Mouse (Mus musculus) stomach, embryonic 15.5 days (tissue): ENCODE data around the gene Cacna2d2. TPM values are rescaled to one million over a fixed set of nuclear protein-coding genes. Genes with fewer than 3 reads are reported as not detected.

Experiments used
- ATAC-seq: fragments of 200-750 bp; cut with Nextera tagmentation; 2 replicates; pipeline ENCODE4 v1.8.0; 2017; ENCODE audit warnings: low read depth, moderate number of reproducible peaks, moderate TSS enrichment; ENCODE audit not compliant: insufficient read depth, low FRiP score
- H3K27ac ChIP-seq: fragments of 300-500 bp; sonication (generic); 2 replicates; pipeline ENCODE4 v1.5.1; 2015; ENCODE audit warnings: mild to moderate bottlenecking, inconsistent platforms
- H3K27me3 ChIP-seq: fragments of 300-500 bp; sonication (generic); replicated peaks from 2 replicates; pipeline ENCODE4 v1.6.1; 2015; ENCODE audit warnings: inconsistent platforms
- H3K36me3 ChIP-seq: fragments of 300-500 bp; sonication (generic); 2 replicates; pipeline ENCODE4 v1.6.1; 2015; ENCODE audit warnings: inconsistent platforms
- H3K4me1 ChIP-seq: fragments of 300-500 bp; sonication (generic); 2 replicates; pipeline ENCODE4 v1.6.1; 2015; ENCODE audit warnings: inconsistent platforms
- H3K4me2 ChIP-seq: fragments of 300-500 bp; sonication (generic); 2 replicates; pipeline ENCODE4 v1.6.1; 2015; ENCODE audit warnings: mild to moderate bottlenecking, inconsistent platforms
- H3K4me3 ChIP-seq: fragments of 300-500 bp; sonication (generic); replicated peaks from 2 replicates; pipeline ENCODE4 v1.5.1; 2015; ENCODE audit warnings: inconsistent platforms
- H3K9ac ChIP-seq: fragments of 300-500 bp; sonication (generic); 2 replicates; pipeline ENCODE4 v1.6.1; 2015; ENCODE audit warnings: inconsistent platforms
- H3K9me3 ChIP-seq: fragments of 300-500 bp; sonication (generic); 2 replicates; pipeline ENCODE4 v1.6.1; 2016; ENCODE audit warnings: inconsistent platforms
- WGBS: fragments of 180-500 bp; shearing (Covaris S2); methylation state at CpG from one replicate; pipeline ENCODE4 v1.1.7; 2015; 5-methylcytosine and 5-hydroxymethylcytosine counted together
- polyA plus RNA-seq: library from polyadenylated mRNA; unstranded; fragments of >200 nt; fragmentation: Nextera tagmentation; extraction: Ambion mirVana; gene quantifications from 2 replicates; pipeline ENCODE4 v1.2.1, GENCODE M21; 2015

Gene Cacna2d2
- 0.23 and 0.27 TPM in 2 replicates for polyA plus RNA-seq

DNA sequence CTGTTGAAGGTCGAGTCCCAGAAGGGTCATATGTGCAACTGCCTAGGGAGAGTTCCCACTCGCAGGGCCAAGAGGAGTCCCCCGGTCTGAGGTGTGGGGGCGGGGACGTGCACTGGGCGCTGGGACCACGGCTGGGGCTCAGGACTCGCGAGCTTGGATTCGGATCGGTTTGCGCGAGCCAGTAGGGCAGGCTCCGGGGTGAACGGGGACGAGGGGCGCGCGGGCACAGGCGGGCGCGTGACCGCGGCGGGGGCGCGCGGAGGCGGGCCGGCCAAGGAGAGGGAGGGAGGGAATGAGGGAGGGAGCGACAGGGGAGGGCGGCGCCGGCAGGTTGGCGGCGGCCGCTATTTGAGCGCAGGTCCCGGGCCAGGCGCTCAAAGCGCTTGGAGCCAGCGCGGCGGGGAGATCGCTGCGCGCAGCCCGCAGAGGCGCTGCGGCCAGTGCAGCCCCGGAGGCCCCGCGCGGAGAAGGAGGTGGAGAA is at the start of gene Cacna2d2:
Gene Cacna2d2, plus strand, starts transcription at position 122 of the 481 bp plus-strand sequence.
- Histone ChIP-seq H3K4me2 (peak within 1 kb of the TSS; percentile 100), H3K36me3 (no peaks in the 10 kb centered on the region), H3K4me1 (peaks cover 12% of the 10 kb centered on the region; the same call in 1 of the 2 replicates), H3K4me3 (peak within 1 kb of the TSS; percentile 59), H3K9me3 (no peaks in the 10 kb centered on the region), H3K9ac (peak within 1 kb of the TSS; percentile 1; the same call in 1 of the 2 replicates), H3K27ac (no peak within 1 kb of the TSS), H3K27me3 (peaks cover 77% of the 10 kb centered on the region)
- WGBS, result under 1% methylated on average over 30 of the region's 54 CpGs
- peak; percentile 44; the same call in 1 of the 2 replicates for ATAC-seq

DNA sequence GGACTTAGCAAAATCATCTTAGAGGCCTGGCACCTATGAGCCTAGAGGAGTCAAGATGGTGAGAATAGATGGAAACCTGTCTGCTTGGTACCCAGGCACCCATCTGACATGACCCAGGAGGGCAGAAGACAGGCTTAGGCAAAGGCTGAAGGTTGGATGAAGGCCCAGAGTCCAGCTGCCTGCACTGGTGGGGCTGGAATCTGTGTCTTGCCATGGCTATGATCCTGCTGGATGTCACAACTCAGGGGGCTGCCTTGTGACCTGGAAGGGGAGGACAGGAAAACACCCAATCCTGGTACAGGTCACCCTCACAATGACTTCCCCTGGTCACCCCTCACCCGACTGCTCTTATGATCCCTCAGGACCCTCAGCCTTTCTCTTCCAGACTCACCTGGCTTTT is 44.6 kb upstream of the Cacna2d2 start:
- H3K4me1 ChIP-seq, result no peaks in the 10 kb centered on the region
- H3K4me3 ChIP-seq, result no peak overlapping the region
- WGBS, result 43% methylated on average over 1 of the region's 1 CpGs
- no peak for ATAC-seq
- no peaks in the 10 kb centered on the region for H3K27me3 ChIP-seq
- H3K27ac ChIP-seq, result no peak overlapping the region
- H3K36me3 ChIP-seq, result no peaks in the 10 kb centered on the region
- no peak overlapping the region for H3K9ac ChIP-seq
- no peaks in the 10 kb centered on the region for H3K9me3 ChIP-seq
- no peak overlapping the region for H3K4me2 ChIP-seq

DNA sequence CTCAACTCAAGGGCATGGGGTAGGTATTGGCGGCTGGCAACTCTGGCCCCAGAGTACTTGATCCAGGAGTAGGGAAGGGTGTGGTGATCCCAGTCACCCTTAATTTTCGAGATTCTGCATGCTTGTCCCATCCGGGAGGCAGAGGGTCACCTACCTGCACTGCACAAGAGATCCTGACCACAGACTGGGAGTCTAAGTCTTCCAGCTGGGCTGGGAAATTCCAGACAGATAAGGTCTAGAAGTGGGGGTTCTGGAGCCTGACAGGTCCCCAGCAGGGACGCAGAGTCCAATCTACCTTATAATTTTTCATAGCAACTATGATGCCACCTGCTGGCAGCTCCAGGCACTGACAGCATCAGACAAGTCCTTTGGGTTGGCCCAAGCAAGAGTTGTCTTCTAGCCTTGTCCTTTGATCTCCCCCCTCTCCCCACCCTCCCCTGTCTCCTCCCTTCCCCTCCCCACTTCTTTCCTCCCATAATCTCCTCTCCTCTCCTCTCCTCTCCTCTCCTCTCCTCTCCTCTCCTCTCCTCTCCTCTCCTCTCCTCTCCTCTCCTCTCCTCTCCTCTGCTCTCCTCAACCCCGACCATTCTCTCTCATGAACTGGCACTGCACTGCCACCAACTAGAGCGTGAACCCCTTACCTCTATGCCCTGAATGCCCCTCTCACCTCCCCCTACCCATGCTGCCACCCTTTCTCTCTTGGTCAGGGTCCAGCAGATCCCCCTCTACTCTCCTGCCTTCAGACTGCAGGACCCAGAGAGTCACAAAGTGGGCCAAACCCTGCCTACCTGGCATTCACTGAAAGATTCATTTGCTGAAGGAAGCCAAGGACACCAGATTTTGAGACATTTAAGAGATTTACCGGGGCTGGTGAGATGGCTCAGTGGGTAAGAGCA is 43.3 kb upstream of the Cacna2d2 start:
- no peaks in the 10 kb centered on the region for H3K36me3 ChIP-seq
- 43% methylated on average over 6 of the region's 7 CpGs for WGBS
- 0 out of 2 replicates have a peak, but pooled peaks have one; percentile 7 for ATAC-seq
- no peak overlapping the region for H3K4me2 ChIP-seq
- H3K4me1 ChIP-seq, result no peaks in the 10 kb centered on the region
- H3K27me3 ChIP-seq, result no peaks in the 10 kb centered on the region
- no peak overlapping the region for H3K9ac ChIP-seq
- no peak overlapping the region for H3K4me3 ChIP-seq
- H3K27ac ChIP-seq, result no peak overlapping the region
- H3K9me3 ChIP-seq, result no peaks in the 10 kb centered on the region

DNA sequence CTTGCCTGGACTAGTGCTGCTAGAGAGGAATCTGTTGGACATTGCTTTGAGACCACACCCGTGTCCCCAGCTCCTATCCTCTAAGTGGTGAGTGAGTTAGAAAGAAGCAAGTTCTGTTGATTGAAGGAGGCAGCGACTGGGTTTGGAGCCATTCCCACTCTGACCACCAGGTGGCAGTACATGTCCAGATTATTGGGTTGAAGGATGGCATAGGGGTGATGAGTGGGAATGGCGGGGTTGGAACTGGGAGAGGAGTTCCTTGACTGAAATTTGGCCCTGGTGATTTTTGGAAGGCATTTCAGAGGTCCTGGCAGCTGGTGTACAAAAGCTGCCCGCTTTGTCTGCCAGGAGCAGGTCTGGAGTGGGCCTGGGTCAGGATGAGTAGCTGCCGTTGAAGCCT is 41.8 kb upstream of the Cacna2d2 start:
- no peak for ATAC-seq
- Histone ChIP-seq H3K27me3 (no peaks in the 10 kb centered on the region), H3K4me2 (no peak overlapping the region), H3K4me1 (no peaks in the 10 kb centered on the region), H3K4me3 (no peak overlapping the region), H3K9me3 (no peaks in the 10 kb centered on the region), H3K27ac (no peak overlapping the region), H3K36me3 (no peaks in the 10 kb centered on the region), H3K9ac (no peak overlapping the region)
- 23% methylated on average over 5 of the region's 5 CpGs for WGBS

DNA sequence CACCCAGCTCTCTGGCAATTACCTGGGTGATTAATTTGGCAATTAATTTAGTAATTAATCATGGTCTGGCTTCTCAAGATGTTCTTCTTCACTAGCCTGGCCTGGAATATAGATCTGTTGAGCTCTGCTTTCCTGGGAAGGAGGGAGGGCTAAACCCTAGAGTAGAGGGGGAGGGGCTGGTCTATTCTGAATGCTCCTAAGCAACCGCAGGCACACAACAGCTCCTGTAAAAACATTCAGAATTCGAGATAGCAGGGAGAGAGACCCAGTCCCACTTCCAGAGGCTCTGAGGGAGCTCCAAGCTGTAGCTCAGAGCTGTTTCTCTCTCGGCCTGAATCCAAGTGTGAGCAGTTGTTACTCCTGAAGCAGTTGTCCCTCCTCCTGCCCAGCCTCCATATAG is 38.4 kb upstream of the Cacna2d2 start:
- WGBS, result 9% methylated on average over 3 of the region's 3 CpGs
- no peak overlapping the region for H3K9ac ChIP-seq

DNA sequence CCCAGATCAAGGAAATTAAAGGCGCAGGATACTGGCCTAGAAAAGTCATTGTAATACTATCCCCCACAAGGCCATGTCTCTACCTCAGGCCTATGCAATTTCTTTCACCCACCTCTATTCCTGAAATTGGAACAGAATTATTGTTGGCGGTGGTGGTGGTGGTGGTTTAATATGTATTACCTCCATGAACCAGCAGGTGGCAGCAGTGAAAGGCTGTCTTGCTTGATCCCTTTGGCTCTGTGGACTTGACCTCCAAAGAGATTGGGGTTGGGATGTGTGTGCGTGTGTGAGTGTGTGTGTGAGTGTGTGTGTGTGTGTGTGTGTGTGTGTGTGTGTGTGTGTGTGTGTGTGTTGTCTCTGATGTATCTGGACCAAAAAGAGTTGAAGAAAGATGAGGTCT is 32.8 kb upstream of the Cacna2d2 start:
- H3K27me3 ChIP-seq, result no peaks in the 10 kb centered on the region; the same call in 1 of the 2 replicates
- no peak overlapping the region for H3K9ac ChIP-seq
- H3K4me2 ChIP-seq, result no peak overlapping the region
- ATAC-seq, result no peak
- no peak overlapping the region for H3K27ac ChIP-seq
- no peaks in the 10 kb centered on the region for H3K9me3 ChIP-seq
- H3K36me3 ChIP-seq, result no peaks in the 10 kb centered on the region
- no peaks in the 10 kb centered on the region for H3K4me1 ChIP-seq
- 7% methylated on average over 3 of the region's 3 CpGs for WGBS
- H3K4me3 ChIP-seq, result no peak overlapping the region

More for the DNA sequence above, 38.4 kb upstream of the Cacna2d2 start:
- H3K4me3 ChIP-seq, result no peak overlapping the region
- H3K4me1 ChIP-seq, result no peaks in the 10 kb centered on the region
- no peak for ATAC-seq
- H3K27ac ChIP-seq, result no peak overlapping the region
- H3K27me3 ChIP-seq, result no peaks in the 10 kb centered on the region
- H3K9me3 ChIP-seq, result no peaks in the 10 kb centered on the region
- H3K36me3 ChIP-seq, result no peaks in the 10 kb centered on the region
- no peak overlapping the region for H3K4me2 ChIP-seq

DNA sequence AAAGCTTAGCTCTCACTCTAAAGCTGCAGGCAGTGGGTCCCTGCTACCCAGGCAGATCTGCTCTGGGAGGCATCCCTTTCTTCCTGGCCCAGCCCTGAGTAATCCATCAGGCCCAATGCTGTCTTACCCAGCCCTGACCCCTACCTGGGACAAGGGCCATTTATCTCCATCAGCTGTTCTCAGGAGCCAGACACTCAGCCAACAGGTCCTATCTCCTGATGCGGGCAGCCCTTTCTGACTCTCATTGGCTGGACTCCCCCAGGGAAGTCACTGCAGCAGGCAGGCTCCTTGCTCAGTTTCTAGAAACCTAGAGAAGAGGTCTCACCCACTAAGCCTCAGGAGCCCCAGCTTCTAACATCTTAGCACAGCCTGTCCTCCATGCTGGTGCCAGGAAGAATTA is 31.1 kb upstream of the Cacna2d2 start:
- Histone ChIP-seq H3K27me3 (no peaks in the 10 kb centered on the region; the same call in 1 of the 2 replicates), H3K4me1 (no peaks in the 10 kb centered on the region), H3K9me3 (no peaks in the 10 kb centered on the region), H3K4me3 (no peak overlapping the region), H3K9ac (no peak overlapping the region), H3K4me2 (no peak overlapping the region), H3K36me3 (no peaks in the 10 kb centered on the region), H3K27ac (no peak overlapping the region)
- no peak for ATAC-seq
- 37% methylated on average over 1 of the region's 1 CpGs for WGBS

DNA sequence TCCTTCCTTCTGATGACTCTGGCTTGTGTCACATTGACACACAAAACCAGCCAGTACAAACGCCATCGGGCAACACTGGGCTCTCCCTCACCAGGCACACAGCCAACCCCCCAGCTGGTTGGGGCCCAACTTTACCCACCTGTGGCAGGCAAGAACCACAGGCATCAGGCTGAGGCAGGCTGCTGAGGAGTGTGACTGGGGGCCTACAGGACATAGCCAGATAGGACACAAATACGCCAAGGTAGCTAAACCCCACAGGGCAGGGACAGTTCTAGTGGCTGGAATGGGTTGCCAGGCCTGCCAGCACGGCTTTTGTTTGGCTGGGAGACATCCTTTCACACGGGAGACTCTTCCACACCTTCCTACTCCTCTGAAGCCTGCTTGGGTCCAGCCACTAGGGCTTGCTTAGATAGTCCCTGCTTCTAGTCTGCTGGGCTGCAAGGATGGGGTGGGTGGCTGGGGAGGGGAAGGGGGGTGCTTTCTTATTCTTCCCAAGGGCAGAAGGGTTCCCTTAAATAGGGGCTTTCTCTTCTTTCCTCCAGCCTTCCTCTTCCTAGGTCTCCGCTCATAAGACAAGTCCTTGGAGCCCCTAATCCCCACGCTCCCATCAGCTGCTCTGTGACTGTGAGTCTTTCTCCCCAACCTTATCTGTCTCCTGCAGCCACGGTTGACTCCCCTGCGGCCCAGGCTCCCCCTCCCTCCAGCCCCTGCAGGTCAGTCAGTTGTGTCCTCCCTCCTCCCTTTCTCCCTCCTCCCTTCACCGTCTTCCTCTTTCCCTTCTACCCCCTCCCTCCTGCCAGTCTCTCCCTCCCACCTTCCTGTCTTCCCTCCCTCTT is 29.9 kb upstream of the Cacna2d2 start:
- peak; percentile 90 for ATAC-seq
- H3K27me3 ChIP-seq, result peaks cover 6% of the 10 kb centered on the region; the same call in 1 of the 2 replicates
- no peak overlapping the region for H3K4me3 ChIP-seq
- H3K4me2 ChIP-seq, result no peak overlapping the region
- no peaks in the 10 kb centered on the region for H3K36me3 ChIP-seq
- no peaks in the 10 kb centered on the region for H3K4me1 ChIP-seq
- H3K9me3 ChIP-seq, result no peaks in the 10 kb centered on the region
- H3K27ac ChIP-seq, result no peak overlapping the region
- no peak overlapping the region for H3K9ac ChIP-seq
- 35% methylated on average over 10 of the region's 10 CpGs for WGBS

DNA sequence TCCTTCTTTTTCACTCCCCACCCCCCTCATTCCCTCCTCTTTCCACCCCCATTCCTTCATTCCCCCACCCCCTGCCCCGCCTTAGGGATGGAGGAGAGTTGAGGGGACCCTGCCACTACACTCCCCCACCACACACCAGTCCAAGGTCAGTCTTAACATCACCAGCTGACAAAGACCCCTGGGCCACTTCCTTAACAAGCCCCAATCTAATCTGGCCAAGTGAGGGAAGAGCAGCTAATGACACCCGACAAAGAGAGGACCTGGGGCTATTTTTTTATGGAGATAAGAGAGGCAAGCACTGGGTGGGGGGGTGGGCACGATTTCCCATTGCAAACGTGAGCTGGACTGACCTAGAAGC is 29.3 kb upstream of the Cacna2d2 start:
- H3K9me3 ChIP-seq, result no peaks in the 10 kb centered on the region
- no peak overlapping the region for H3K4me2 ChIP-seq
- no peak overlapping the region for H3K9ac ChIP-seq
- H3K4me3 ChIP-seq, result no peak overlapping the region
- WGBS, result 14% methylated on average over 4 of the region's 4 CpGs
- peaks cover 11% of the 10 kb centered on the region for H3K27me3 ChIP-seq
- H3K4me1 ChIP-seq, result no peaks in the 10 kb centered on the region
- no peak overlapping the region for H3K27ac ChIP-seq
- no peaks in the 10 kb centered on the region for H3K36me3 ChIP-seq
- ATAC-seq, result no peak

DNA sequence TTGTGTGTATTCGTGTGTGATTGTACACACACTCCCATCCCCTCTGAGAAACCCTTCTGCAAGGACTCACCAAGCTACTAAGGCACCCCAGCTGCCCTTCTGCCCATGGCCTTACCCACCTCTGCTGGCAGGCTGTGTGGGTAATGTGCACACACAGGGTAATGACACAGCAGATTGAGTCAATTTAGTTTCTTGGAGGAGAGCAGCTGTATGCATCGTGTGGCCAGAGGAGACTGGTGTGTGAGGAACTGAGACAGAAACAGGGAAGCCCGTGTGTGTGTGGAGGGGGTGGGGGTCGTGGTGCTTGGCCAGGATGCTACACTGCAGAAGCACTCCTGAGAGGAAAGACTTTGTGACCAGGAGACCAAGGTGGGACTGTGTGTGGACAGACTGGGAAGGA is 27.0 kb upstream of the Cacna2d2 start:
- H3K9ac ChIP-seq, result no peak overlapping the region
- no peaks in the 10 kb centered on the region for H3K4me1 ChIP-seq
- no peak for ATAC-seq
- H3K4me2 ChIP-seq, result no peak overlapping the region
- no peaks in the 10 kb centered on the region for H3K36me3 ChIP-seq
- no peaks in the 10 kb centered on the region for H3K9me3 ChIP-seq
- no peak overlapping the region for H3K27ac ChIP-seq
- peaks cover 31% of the 10 kb centered on the region for H3K27me3 ChIP-seq
- 53% methylated on average over 4 of the region's 4 CpGs for WGBS
- H3K4me3 ChIP-seq, result no peak overlapping the region

DNA sequence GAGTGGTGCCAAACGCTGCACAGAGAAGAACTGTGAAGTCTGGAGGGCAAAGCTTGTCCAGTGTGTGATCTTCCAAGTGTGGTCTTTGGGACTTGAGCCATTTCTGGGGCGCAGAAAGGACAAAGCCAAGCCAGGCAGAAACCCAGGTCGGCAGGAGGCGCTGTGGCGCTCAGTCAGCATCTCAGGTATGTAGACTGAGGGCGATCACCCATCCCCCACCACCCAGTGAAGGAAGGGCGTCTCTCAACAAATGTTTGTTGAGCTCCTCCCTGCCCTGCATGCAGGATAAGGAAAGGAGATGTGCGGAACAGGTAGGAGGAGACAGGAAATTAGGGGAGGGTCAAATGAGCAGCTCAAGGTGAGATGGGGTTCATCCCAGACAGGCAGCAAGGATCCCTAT is 24.8 kb upstream of the Cacna2d2 start:
- H3K36me3 ChIP-seq, result no peaks in the 10 kb centered on the region
- H3K4me2 ChIP-seq, result no peak overlapping the region
- H3K4me1 ChIP-seq, result no peaks in the 10 kb centered on the region
- H3K9ac ChIP-seq, result no peak overlapping the region
- 3% methylated on average over 8 of the region's 8 CpGs for WGBS
- H3K9me3 ChIP-seq, result no peaks in the 10 kb centered on the region
- no peak overlapping the region for H3K4me3 ChIP-seq
- no peak overlapping the region for H3K27ac ChIP-seq
- peaks cover 51% of the 10 kb centered on the region for H3K27me3 ChIP-seq
- no peak for ATAC-seq

DNA sequence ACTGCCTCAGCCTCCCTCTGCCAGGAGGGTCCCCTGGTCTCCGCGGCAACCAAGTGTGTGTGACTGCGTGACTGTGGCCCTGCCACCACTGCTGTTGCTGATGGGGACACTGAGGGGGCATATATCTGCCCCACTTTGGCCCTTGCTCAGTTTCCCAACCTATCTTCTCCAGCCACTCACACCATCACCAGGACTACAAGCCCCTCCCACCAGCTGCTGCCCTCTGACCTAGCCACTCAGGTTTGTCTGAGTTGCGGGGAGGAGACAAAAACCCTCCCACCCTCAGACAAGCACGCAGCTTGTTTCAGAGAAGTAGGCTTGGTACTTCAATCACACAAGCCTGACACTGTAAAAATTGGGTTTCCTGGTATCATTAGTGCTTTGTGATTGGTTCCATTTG is 24.0 kb upstream of the Cacna2d2 start:
- Histone ChIP-seq H3K4me2 (no peak overlapping the region), H3K4me3 (no peak overlapping the region), H3K9ac (no peak overlapping the region), H3K4me1 (no peaks in the 10 kb centered on the region), H3K9me3 (no peaks in the 10 kb centered on the region), H3K36me3 (no peaks in the 10 kb centered on the region), H3K27me3 (peaks cover 57% of the 10 kb centered on the region), H3K27ac (no peak overlapping the region)
- ATAC-seq, result no peak
- 24% methylated on average over 5 of the region's 5 CpGs for WGBS
